7 mouse cellular contexts compared by ENCODE assay signal in genomic region chr4:105110684-105111035, GRCm38 (mm10). TPM values are rescaled to one million over a fixed set of nuclear protein-coding genes. Genes with fewer than 3 reads are reported as not detected.
DNase-seq lines count a peak whose midpoint lies in the region; ATAC-seq and TF ChIP-seq lines count a peak whose summit lies in the region.

No protein-coding gene starts in this region.

- H3K4me2 ChIP-seq in embryonic facial prominence, embryonic 14.5 days (ENCODE audit: low read depth, low read length), result peak overlapping the region; percentile 94
- H3K4me2 ChIP-seq in hindbrain, postnatal 0 days (ENCODE audit: low read depth, low read length), result peak overlapping the region; percentile 68
- peak overlapping the region; percentile 83 for H3K4me2 ChIP-seq in neural tube, embryonic 13.5 days

- no peaks in the 10 kb centered on the region for H3K36me3 ChIP-seq in embryonic facial prominence, embryonic 14.5 days (ENCODE audit: control insufficient read depth, insufficient read depth, low read length)
- H3K36me3 ChIP-seq in hindbrain, postnatal 0 days (ENCODE audit: insufficient read depth, low read length), result no peaks in the 10 kb centered on the region
- H3K36me3 ChIP-seq in neural tube, embryonic 13.5 days, result no peaks in the 10 kb centered on the region

- H3K9me3 ChIP-seq in embryonic facial prominence, embryonic 14.5 days (ENCODE audit: control insufficient read depth, low read length), result no peaks in the 10 kb centered on the region
- no peaks in the 10 kb centered on the region for H3K9me3 ChIP-seq in hindbrain, postnatal 0 days (ENCODE audit: low read length)
- H3K9me3 ChIP-seq in neural tube, embryonic 13.5 days, result no peaks in the 10 kb centered on the region

- TF ChIP-seq CTCF in hindbrain, postnatal 0 days (IDR thresholded peaks at IDR 0.05; ENCODE audit: low read depth), result no peak

- H3K27me3 ChIP-seq in embryonic facial prominence, embryonic 14.5 days (replicated peaks; ENCODE audit: control insufficient read depth, insufficient read depth, low read length), result peaks cover 6% of the 10 kb centered on the region
- no peaks in the 10 kb centered on the region for H3K27me3 ChIP-seq in hindbrain, postnatal 0 days (ENCODE audit: insufficient read depth, low read length)
- no peaks in the 10 kb centered on the region for H3K27me3 ChIP-seq in neural tube, embryonic 13.5 days

- H3K4me1 ChIP-seq in embryonic facial prominence, embryonic 14.5 days (ENCODE audit: control insufficient read depth, insufficient read depth, low read length), result peaks cover 7% of the 10 kb centered on the region; the same call in 1 of the 2 replicates
- H3K4me1 ChIP-seq in hindbrain, postnatal 0 days (ENCODE audit: insufficient read depth, low read length), result peaks cover 14% of the 10 kb centered on the region; the same call in 1 of the 2 replicates
- H3K4me1 ChIP-seq in neural tube, embryonic 13.5 days (replicated peaks), result peaks cover 26% of the 10 kb centered on the region

- no peak for ATAC-seq in embryonic facial prominence, embryonic 14.5 days (ENCODE audit: low read depth)
- ATAC-seq in hindbrain, postnatal 0 days, result peak; percentile 25
- peak; percentile 8; the same call in 1 of the 2 replicates for ATAC-seq in neural tube, embryonic 13.5 days (ENCODE audit: low read depth)

- 61% methylated on average over 4 of the region's 4 CpGs for WGBS in embryonic facial prominence, embryonic 14.5 days
- WGBS in hindbrain, postnatal 0 days, result 43% methylated on average over 4 of the region's 4 CpGs
- WGBS in neural tube, embryonic 13.5 days, result 53% methylated on average over 4 of the region's 4 CpGs

- H3K9ac ChIP-seq in embryonic facial prominence, embryonic 14.5 days (ENCODE audit: low read depth, low read length), result 0 out of 2 replicates have a peak overlapping the region, but pooled peaks have one; percentile 81
- H3K9ac ChIP-seq in hindbrain, postnatal 0 days (replicated peaks; ENCODE audit: low read length), result peak overlapping the region; percentile 90; the same call in 1 of the 2 replicates
- peak overlapping the region; percentile 88 for H3K9ac ChIP-seq in neural tube, embryonic 13.5 days

- no peak overlapping the region for H3K27ac ChIP-seq in embryonic facial prominence, embryonic 14.5 days (replicated peaks; ENCODE audit: low read depth, low read length)
- H3K27ac ChIP-seq in hindbrain, postnatal 0 days, result peak overlapping the region; percentile 94
- peak overlapping the region; percentile 90 for H3K27ac ChIP-seq in neural tube, embryonic 13.5 days (replicated peaks)

- peak overlapping the region; percentile 74; the same call in 1 of the 2 replicates for H3K4me3 ChIP-seq in embryonic facial prominence, embryonic 14.5 days (ENCODE audit: low read depth, low read length)
- peak overlapping the region; percentile 79 for H3K4me3 ChIP-seq in hindbrain, postnatal 0 days (ENCODE audit: low read length)
- H3K4me3 ChIP-seq in neural tube, embryonic 13.5 days, result peak overlapping the region; percentile 78

- DNase-seq in layer of hippocampus, adult 11-12 months (ENCODE audit: low spot score), result peak; percentile 23
- DNase-seq in layer of hippocampus, adult 8-10 months (ENCODE audit: low spot score in 2 of 2), result no peak
- no peak for DNase-seq in embryonic facial prominence, embryonic 14.5 days (ENCODE audit: low spot score)
- no peak for DNase-seq in hindbrain, postnatal 0 days (ENCODE audit: low spot score)
- DNase-seq in right cerebral cortex, adult 18-20 months, result no peak
- no peak for DNase-seq in right cerebral cortex, postnatal 14 days

RNA-seq across cellular contexts. Expression of gene Prkaa2, which starts 1.0 kb away (rescaled TPM):
- 10 to 100 TPM; 19.1 to 21.2 (median 20.1) TPM for total RNA-seq in layer of hippocampus, adult 8-10 months (2022)
- 3.9 and 5.6 TPM in 2 replicates for polyA plus RNA-seq in embryonic facial prominence, embryonic 14.5 days (2014; fragmentation: Nextera tagmentation; extraction: Ambion mirVana)
- 16.9 and 19.3 TPM in 2 replicates for total RNA-seq in hindbrain, postnatal 0 days (2014; rRNA removed)
- polyA plus RNA-seq in hindbrain, postnatal 0 days (2015; fragmentation: Nextera tagmentation; extraction: Ambion mirVana), result 10.9 and 13.2 TPM in 2 replicates
- polyA plus RNA-seq in neural tube, embryonic 13.5 days (2015; fragmentation: Nextera tagmentation; extraction: Ambion mirVana), result 9.2 and 9.4 TPM in 2 replicates

RNA-seq across cellular contexts. Expression of gene Plpp3, which starts 46.5 kb away (rescaled TPM):
- total RNA-seq in layer of hippocampus, adult 8-10 months (2022), result 100 to 1,000 TPM; 212 to 254 (median 222) TPM
- polyA plus RNA-seq in embryonic facial prominence, embryonic 14.5 days (2014; fragmentation: Nextera tagmentation; extraction: Ambion mirVana), result 107 and 123 TPM in 2 replicates
- total RNA-seq in hindbrain, postnatal 0 days (2014; rRNA removed), result 167 and 174 TPM in 2 replicates
- 180 and 198 TPM in 2 replicates for polyA plus RNA-seq in hindbrain, postnatal 0 days (2015; fragmentation: Nextera tagmentation; extraction: Ambion mirVana)
- polyA plus RNA-seq in neural tube, embryonic 13.5 days (2015; fragmentation: Nextera tagmentation; extraction: Ambion mirVana), result 70.9 and 78.5 TPM in 2 replicates
